Mouse (Mus musculus) common myeloid progenitor, adult 5-6 weeks (primary cell): Measurements from ENCODE around the gene Lamb2. TPM values are rescaled to one million over a fixed set of nuclear protein-coding genes. Genes with fewer than 3 reads are reported as not detected.

Experiments used
- ATAC-seq: replicated peaks from 2 replicates; pipeline ENCODE4 v1.8.0; 2016; ENCODE audit warnings: low read depth, mild to moderate bottlenecking, moderate TSS enrichment, inconsistent platforms; ENCODE audit not compliant: poor library complexity, severe bottlenecking
- total RNA-seq: library from RNA; stranded (forward); fragments of 200-1000, 187-1606 nt; gene quantifications from 2 replicates; pipeline ENCODE4 v1.2.3, GENCODE M21; 2017

Gene Lamb2
- total RNA-seq, 1 experiment from 2014 or later, result 0.37 TPM

GRCm38 (mm10) chr9:108489702-108490558, 10.4 kb downstream of the Lamb2 start:
- ATAC-seq, result no peak

- peak; percentile 88 for ATAC-seq
Observed at GRCm38 (mm10) chr9:108490559-108491285, 11.2 kb downstream of the Lamb2 start, which contains the start of gene Usp19. Gene Usp19 (plus strand): TSS chr9:108490602.

- no peak for ATAC-seq
Observed at GRCm38 (mm10) chr9:108491286-108491580, 11.7 kb downstream of the Lamb2 start.

DNA sequence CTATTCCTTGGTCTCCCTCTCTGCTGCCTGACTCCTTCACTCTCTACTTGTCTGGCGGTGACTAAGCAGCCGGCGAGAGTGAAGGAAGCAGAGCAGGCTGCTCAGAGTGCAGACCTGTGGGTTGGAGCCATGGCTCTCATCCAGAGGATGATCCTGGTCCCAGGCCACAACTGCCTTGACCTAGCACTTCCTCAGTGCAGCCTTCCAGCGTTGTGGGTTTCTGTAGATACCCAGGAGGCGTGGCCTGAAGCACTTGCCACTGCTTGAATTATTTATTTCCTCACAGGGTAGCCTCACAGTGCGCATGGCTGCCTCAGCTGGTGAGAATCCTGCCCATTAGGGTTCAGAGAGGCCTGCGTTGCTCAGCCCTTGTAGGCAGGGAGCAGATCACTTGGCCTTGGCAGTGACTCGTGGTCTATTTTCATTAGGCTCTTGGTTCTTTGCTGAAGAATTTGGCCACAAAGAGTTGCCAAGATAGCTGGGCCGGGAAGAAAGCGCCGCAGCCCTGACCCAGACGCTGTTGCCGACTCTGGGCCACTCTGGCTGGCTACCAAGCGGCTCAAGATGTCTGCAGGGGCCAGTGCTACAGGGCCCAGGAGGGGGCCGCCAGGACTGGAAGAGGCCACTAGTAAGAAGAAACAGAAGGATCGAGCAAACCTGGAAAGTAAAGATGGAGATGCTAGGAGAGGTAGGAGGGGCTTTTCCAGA, 12.7 kb downstream of the Lamb2 start:
- ATAC-seq, result peak; percentile 72

DNA sequence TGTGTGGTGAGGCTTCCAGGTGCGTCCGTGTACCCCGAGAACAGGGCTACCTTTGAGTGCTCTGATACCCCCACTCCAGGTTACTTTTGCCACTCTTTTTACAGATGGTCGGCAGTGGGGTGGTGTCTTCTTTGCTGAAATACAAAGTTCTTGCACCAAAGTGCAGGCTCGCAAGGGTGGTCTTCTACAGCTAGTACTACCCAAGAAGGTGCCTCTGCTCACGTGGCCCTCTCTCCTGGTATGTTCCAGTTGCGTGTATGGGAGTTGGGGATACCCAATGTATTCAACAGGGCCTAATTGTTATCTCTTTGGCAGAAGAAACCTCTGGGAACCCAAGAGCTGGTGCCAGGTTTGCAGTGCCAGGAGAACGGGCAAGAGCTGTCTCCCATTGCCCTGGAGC, 13.7 kb downstream of the Lamb2 start:
- ATAC-seq, result no peak

DNA sequence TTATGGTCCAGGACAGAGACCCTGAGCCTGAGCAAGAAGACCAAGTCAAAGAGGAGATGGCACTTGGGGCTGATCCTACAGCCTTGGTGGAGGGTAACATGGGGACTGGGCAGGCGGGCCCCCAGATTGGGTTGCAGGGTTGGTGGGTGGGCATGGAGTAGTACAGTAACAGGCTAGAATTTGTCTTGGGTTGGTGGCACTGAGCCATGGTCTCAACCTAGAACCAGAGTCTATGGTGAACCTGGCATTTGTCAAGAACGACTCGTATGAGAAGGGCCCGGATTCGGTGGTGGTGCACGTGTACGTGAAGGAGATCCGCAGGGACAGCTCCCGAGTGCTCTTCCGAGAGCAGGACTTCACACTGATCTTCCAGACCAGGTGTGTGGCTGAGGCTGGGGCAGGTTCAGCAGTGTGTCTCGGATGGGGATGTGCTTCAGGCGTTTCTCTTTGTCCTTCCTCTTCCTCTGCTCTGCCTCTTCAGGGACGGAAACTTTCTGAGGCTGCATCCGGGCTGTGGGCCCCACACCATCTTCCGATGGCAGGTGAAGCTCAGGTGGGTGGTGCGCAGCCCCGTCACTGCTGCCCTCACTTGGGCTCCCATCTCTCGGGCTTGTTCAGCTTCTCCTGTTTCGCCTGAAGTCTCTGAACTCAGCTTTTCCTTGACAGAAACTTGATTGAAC, 14.8 kb downstream of the Lamb2 start:
- no peak for ATAC-seq

DNA sequence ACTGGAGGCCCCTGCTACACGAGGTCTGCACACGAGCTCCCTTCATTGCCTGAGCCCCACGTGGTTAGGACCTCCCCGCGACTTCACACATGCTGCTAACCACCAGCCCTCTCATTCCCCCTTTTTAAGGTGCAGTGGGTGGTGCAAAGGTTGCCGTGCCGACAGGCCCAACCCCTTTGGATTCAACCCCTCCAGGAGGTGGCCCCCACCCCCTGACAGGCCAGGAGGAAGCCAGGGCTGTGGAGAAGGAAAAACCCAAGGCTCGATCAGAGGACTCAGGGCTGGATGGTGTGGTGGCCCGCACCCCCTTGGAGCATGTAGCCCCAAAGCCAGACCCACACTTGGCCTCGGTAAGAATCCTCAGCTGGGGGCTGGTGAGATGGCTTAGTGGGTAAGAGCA, 15.4 kb downstream of the Lamb2 start:
- no peak for ATAC-seq

DNA sequence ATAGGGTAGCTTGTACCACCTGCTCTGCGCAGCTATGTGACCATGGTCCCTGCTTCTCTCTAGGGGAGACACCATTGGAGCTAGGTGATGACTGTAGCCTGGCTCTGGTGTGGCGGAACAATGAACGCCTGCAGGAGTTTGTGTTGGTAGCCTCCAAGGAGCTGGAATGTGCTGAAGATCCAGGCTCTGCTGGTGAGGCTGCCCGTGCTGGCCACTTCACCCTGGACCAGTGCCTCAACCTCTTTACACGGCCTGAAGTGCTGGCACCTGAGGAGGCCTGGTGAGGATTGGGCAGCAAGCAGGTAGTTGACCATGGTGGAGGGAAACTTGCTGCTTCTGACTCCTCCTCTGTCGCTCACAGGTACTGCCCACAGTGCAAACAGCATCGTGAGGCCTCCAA, 19.7 kb downstream of the Lamb2 start:
- ATAC-seq, result no peak

- no peak for ATAC-seq
Observed at GRCm38 (mm10) chr9:108499943-108500342, 20.4 kb downstream of the Lamb2 start.

- ATAC-seq, result no peak
Observed at GRCm38 (mm10) chr9:108506901-108507300, 27.4 kb downstream of the Lamb2 start.

DNA sequence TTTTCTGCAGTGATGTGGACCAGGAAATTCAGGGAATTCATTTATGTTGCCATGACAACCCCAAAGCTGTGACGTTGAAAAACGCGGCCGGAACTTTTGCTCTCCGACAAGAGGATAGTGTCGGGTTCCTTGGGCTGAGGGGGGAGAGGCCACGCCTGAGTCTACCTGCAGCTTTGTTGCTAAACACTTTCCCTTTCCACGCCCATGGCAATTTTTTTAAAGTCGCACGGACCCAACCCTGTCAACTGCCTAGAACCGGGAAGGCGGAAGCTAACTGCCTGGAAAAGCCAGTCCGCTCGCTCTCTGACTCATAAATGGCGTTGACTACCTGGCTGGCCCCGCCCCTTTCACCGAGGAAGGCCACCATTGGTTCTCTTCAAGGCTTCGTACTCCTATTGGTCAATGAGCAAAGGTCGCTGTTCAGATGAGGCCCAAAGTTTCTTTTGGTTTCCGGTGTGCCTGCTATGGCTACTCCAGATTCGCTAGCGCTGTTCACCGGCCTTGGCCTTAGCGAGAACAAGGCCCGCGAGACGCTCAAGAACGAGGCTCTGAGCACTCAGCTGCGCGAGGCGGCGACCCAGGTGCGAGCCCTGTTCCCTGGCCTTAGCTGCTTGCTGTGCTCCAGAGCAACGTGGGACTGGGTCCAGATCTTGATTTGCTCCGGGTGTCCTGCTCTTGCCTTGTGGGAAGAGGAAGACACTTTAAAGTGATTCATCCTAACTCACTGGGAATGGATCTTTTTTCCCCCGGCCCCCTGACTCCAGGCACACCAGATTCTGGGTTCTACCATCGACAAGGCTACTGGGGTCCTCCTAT, 28.3 kb downstream of the Lamb2 start, which contains the start of gene Qars:
TSS of gene Qars (plus strand) at position 88 of the 816 bp plus-strand sequence.
- ATAC-seq, result peak; percentile 99

- ATAC-seq, result no peak
Observed at GRCm38 (mm10) chr9:108508776-108509175, 29.2 kb downstream of the Lamb2 start.

DNA sequence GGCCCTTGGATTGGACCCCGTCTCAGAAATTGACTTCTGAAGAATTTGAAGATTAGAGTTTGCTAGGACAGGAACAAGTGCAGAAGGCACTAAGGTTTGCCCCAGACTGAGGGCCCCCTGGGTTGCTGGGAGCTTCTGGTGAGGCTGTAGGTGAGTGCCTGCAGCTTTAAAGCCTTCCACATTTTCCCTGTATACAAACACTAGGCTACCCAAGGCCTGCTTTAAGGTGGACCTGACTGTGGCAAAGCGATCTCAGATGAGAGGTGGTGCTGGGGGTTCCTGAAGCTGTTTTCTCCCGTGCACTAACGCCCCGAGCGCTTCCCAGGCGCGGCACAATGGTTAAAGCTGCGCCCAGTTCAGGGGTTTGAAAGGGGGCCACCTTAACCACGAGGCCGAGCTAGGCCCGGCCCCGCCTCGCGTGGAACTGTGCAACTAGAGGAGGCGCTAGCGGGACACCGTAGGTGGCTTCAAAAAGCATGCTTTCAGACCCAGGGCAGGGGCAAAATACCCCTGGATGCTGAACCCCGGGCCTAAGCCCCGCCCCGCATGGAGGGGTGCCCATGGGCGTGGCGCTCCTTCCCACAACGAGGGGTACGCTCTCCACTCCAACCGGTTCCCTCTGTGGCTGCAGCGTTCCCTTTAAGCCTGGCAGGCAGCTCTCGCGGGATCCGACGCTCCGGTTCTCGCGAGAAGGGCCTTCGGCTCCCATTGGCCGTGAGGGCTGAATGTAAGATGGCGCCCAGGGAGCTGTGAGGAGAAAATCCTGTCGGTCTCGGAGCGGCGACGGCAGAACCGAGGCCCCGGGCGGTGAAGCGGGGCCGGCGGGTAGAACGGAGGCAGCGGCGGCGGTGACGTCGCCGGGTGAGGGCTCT, 37.1 kb downstream of the Lamb2 start, which contains the start of gene Qrich1:
TSS of gene Qrich1 (plus strand) at position 427 of the 872 bp plus-strand sequence.
- peak; percentile 92 for ATAC-seq

GRCm38 (mm10) chr9:108517253-108517930, 37.9 kb downstream of the Lamb2 start:
- peak; percentile 27 for ATAC-seq

DNA sequence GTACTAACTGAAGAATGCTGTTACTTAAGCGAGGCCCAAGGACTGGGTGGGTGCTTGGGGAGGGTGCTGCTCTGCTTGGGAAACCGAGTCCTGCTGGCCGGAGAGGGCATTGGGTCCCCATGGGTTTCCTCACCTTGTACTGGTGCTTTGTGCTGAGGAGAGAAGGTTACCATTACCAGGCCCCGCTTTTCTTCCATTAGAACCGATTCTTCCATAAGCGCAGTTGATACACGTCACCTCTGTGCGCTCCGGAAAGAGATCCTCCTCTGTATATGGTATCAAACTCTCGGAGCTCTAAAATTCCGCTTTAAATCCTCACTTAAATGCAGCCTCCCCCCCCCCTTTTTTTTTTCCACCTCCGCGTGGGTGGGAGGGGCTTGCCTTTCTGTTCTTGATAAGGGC, 38.4 kb downstream of the Lamb2 start:
- peak; percentile 38 for ATAC-seq

- no peak for ATAC-seq
Observed at GRCm38 (mm10) chr9:108521604-108522003, 42.1 kb downstream of the Lamb2 start.

- no peak for ATAC-seq
Observed at GRCm38 (mm10) chr9:108523341-108523740, 43.8 kb downstream of the Lamb2 start.

GRCm38 (mm10) chr9:108525400-108525799, 45.9 kb downstream of the Lamb2 start:
- ATAC-seq, result no peak
